Mouse (Mus musculus) lung, adult 2 months (tissue): ENCODE measurements around the gene Cmtm4. TPM values are rescaled to one million over a fixed set of nuclear protein-coding genes. Genes with fewer than 3 reads are reported as not detected.
A peak's percentile ranks its signal among the peaks of the same experiment; 100 is the strongest.

Experiments
- DNase-seq: peaks from one replicate; pipeline ENCODE4 v3.0.0; 2022
- H3K4me1 ChIP-seq: fragments of 200-500 bp; 2 replicates; pipeline ENCODE4 v1.6.1; 2011; ENCODE audit warnings: low read length; ENCODE audit not compliant: control insufficient read depth, insufficient read depth
- H3K4me3 ChIP-seq: fragments of 200-500 bp; replicated peaks from 2 replicates; pipeline ENCODE3; 2011; ENCODE audit warnings: low read depth, mild to moderate bottlenecking, control low read depth, low read length; ENCODE audit errors: extremely low read depth
- CTCF ChIP-seq: fragments of 200-500 bp; IDR thresholded peaks from 2 replicates; pipeline ENCODE4 v1.5.1; 2011; ENCODE audit warnings: mild to moderate bottlenecking, low read length, control low read depth; ENCODE audit not compliant: insufficient read depth
- POLR2A ChIP-seq: fragments of 200-500 bp; IDR thresholded peaks from 2 replicates; pipeline ENCODE4 v1.6.1; 2011; ENCODE audit warnings: low read depth, mild to moderate bottlenecking, control low read depth, low read length, borderline replicate concordance; ENCODE audit errors: extremely low read depth
- WGBS: fragments of 180-500 bp; shearing (Covaris S2); methylation state at CpG from one replicate; pipeline ENCODE4 v1.1.7; 2018; 5-methylcytosine and 5-hydroxymethylcytosine counted together
- polyA plus RNA-seq: library from polyadenylated mRNA; depleted of rRNA; stranded (reverse); fragments of >200 nt; gene quantifications from 2 replicates; pipeline ENCODE4 v1.2.3, GENCODE M21; 2012; rRNA removed

Gene Cmtm4
- 14.9 and 22.4 TPM in 2 replicates for polyA plus RNA-seq

GRCm38 (mm10) chr8:104395703-104396357, at the start of gene Cmtm4:
Gene Cmtm4 (minus strand): TSS chr8:104395807.
- 3% methylated on average over 36 of the region's 54 CpGs for WGBS
- TF ChIP-seq CTCF = no peak
- no peak for TF ChIP-seq POLR2A
- 0 out of 2 replicates have a peak, but pooled peaks cover 2% of the 10 kb centered on the region for H3K4me1 ChIP-seq
- DNase-seq = peak; percentile 61
- H3K4me3 ChIP-seq = peak within 1 kb of the TSS; percentile 71

- Histone ChIP-seq H3K4me3 (no peak overlapping the region), H3K4me1 (peaks cover 10% of the 10 kb centered on the region)
- 64% methylated on average over 6 of the region's 6 CpGs for WGBS
- no peak for TF ChIP-seq CTCF
- TF ChIP-seq POLR2A = no peak
- no peak for DNase-seq
Measured at GRCm38 (mm10) chr8:104445248-104445647, 49.6 kb upstream of the Cmtm4 start.

GRCm38 (mm10) chr8:104443125-104443679, 47.6 kb upstream of the Cmtm4 start:
- no peak for TF ChIP-seq POLR2A
- TF ChIP-seq CTCF = no peak
- no peak overlapping the region for H3K4me3 ChIP-seq
- no peak for DNase-seq
- 57% methylated on average over 7 of the region's 7 CpGs for WGBS
- H3K4me1 ChIP-seq = peaks cover 10% of the 10 kb centered on the region

GRCm38 (mm10) chr8:104442299-104443124, 46.9 kb upstream of the Cmtm4 start, which contains the start of gene Dync1li2:
Gene Dync1li2 (minus strand): TSS chr8:104443047.
- peak; percentile 95 for DNase-seq
- Histone ChIP-seq H3K4me3 (peak within 1 kb of the TSS; percentile 79), H3K4me1 (peaks cover 10% of the 10 kb centered on the region)
- WGBS = under 1% methylated on average over 75 of the region's 75 CpGs
- TF ChIP-seq POLR2A (peak; percentile 46; the same call in 1 of the 2 replicates), CTCF (peak; percentile 72)

GRCm38 (mm10) chr8:104441613-104442012, 46.0 kb upstream of the Cmtm4 start:
- H3K4me3 ChIP-seq = peak overlapping the region; percentile 79
- peaks cover 11% of the 10 kb centered on the region for H3K4me1 ChIP-seq
- DNase-seq = no peak
- WGBS = 51% methylated on average over 7 of the region's 7 CpGs
- TF ChIP-seq CTCF = no peak

GRCm38 (mm10) chr8:104439461-104439860, 43.9 kb upstream of the Cmtm4 start:
- Histone ChIP-seq H3K4me3 (no peak overlapping the region), H3K4me1 (peaks cover 22% of the 10 kb centered on the region)
- no peak for TF ChIP-seq POLR2A
- TF ChIP-seq CTCF = no peak
- no peak for DNase-seq
- 84% methylated on average over 8 of the region's 8 CpGs for WGBS

GRCm38 (mm10) chr8:104437494-104438135, 42.0 kb upstream of the Cmtm4 start:
- 90% methylated on average over 13 of the region's 13 CpGs for WGBS

GRCm38 (mm10) chr8:104436591-104436990, 41.0 kb upstream of the Cmtm4 start:
- Histone ChIP-seq H3K4me3 (no peak overlapping the region), H3K4me1 (peaks cover 17% of the 10 kb centered on the region)
- WGBS = 70% methylated on average over 4 of the region's 4 CpGs
- no peak for DNase-seq
- TF ChIP-seq CTCF (no peak), POLR2A (no peak)

More at GRCm38 (mm10) chr8:104437494-104438135, 42.0 kb upstream of the Cmtm4 start:
- H3K4me3 ChIP-seq = no peak overlapping the region
- TF ChIP-seq CTCF (no peak), POLR2A (no peak)
- peaks cover 22% of the 10 kb centered on the region for H3K4me1 ChIP-seq
- no peak for DNase-seq

- DNase-seq = peak; percentile 99
- Histone ChIP-seq H3K4me3 (peak overlapping the region; percentile 13), H3K4me1 (peaks cover 13% of the 10 kb centered on the region)
- no peak for TF ChIP-seq POLR2A
- TF ChIP-seq CTCF = no peak
- WGBS = 6% methylated on average over 12 of the region's 12 CpGs
Measured at GRCm38 (mm10) chr8:104436038-104436437, 40.4 kb upstream of the Cmtm4 start.
